Mouse (Mus musculus) embryonic facial prominence, embryonic 11.5 days (tissue): ENCODE measurements around the gene Gm20388. TPM values are rescaled to one million over a fixed set of nuclear protein-coding genes. Genes with fewer than 3 reads are reported as not detected.

ENCODE experiments used
- ATAC-seq: fragments of 200-750 bp; cut with Nextera tagmentation; replicated peaks from 2 replicates; pipeline ENCODE4 v1.8.0; 2017; ENCODE audit warnings: low read depth; ENCODE audit not compliant: insufficient number of reproducible peaks, low FRiP score, low TSS enrichment
- DNase-seq: peaks from one replicate; pipeline ENCODE4 v3.0.0-alpha.2; 2015; ENCODE audit warnings: low spot score
- H3K27ac ChIP-seq: fragments of 300-500 bp; sonication (generic); replicated peaks from 2 replicates; pipeline ENCODE4 v1.5.1; 2014; ENCODE audit warnings: mild to moderate bottlenecking, low read depth, low read length, control low read depth
- H3K27me3 ChIP-seq: fragments of 300-500 bp; sonication (generic); 2 replicates; pipeline ENCODE4 v1.6.1; 2014; ENCODE audit warnings: mild to moderate bottlenecking, low read length, moderate library complexity, mixed read lengths; ENCODE audit not compliant: control insufficient read depth, insufficient read depth
- H3K36me3 ChIP-seq: fragments of 300-500 bp; sonication (generic); replicated peaks from 2 replicates; pipeline ENCODE4 v1.6.1; 2014; ENCODE audit warnings: low read depth, mild to moderate bottlenecking, low read length, moderate library complexity, mixed read lengths; ENCODE audit not compliant: control insufficient read depth, insufficient read depth
- H3K4me1 ChIP-seq: fragments of 300-500 bp; sonication (generic); 2 replicates; pipeline ENCODE4 v1.6.1; 2014; ENCODE audit warnings: low read length, mixed read lengths; ENCODE audit not compliant: control insufficient read depth, insufficient read depth
- H3K4me2 ChIP-seq: fragments of 300-500 bp; sonication (generic); 2 replicates; pipeline ENCODE4 v1.6.1; 2014; ENCODE audit warnings: low read depth, mild to moderate bottlenecking, control low read depth, low read length, moderate library complexity
- H3K4me3 ChIP-seq: fragments of 300-500 bp; sonication (generic); 2 replicates; pipeline ENCODE4 v1.5.1; 2014; ENCODE audit warnings: low read depth, low read length, control low read depth
- H3K9ac ChIP-seq: fragments of 300-500 bp; sonication (generic); replicated peaks from 2 replicates; pipeline ENCODE4 v1.6.1; 2014; ENCODE audit warnings: mild to moderate bottlenecking, control low read depth, low read length
- H3K9me3 ChIP-seq: fragments of 300-500 bp; sonication (generic); replicated peaks from 2 replicates; pipeline ENCODE4 v1.6.1; 2016; ENCODE audit warnings: mild to moderate bottlenecking, low read length, inconsistent platforms, mixed read lengths; ENCODE audit not compliant: control insufficient read depth
- WGBS: fragments of 180-500 bp; shearing (Covaris S2); extraction: QIAGEN DNeasy Blood & Tissue Kit; methylation state at CpG from one replicate; pipeline ENCODE4 v1.1.7; 2014; 5-methylcytosine and 5-hydroxymethylcytosine counted together
- polyA plus RNA-seq: library from polyadenylated mRNA; unstranded; fragments of >200 nt; fragmentation: Nextera tagmentation; extraction: Ambion mirVana; gene quantifications from 2 replicates; pipeline ENCODE4 v1.2.1, GENCODE M21; 2014

The Gm20388 gene
- polyA plus RNA-seq, 1 experiment from 2014 or later, result 3.1 TPM

- Histone ChIP-seq H3K36me3 (no peaks in the 10 kb centered on the region), H3K27ac (no peak overlapping the region), H3K4me3 (no peak overlapping the region), H3K27me3 (no peaks in the 10 kb centered on the region), H3K4me2 (no peak overlapping the region), H3K4me1 (0 out of 2 replicates have a peak, but pooled peaks cover 2% of the 10 kb centered on the region), H3K9me3 (no peaks in the 10 kb centered on the region), H3K9ac (no peak overlapping the region)
- ATAC-seq (no peak), DNase-seq (no peak)
- 57% methylated on average over 4 of the region's 4 CpGs for WGBS
Measured at GRCm38 (mm10) chr8:122610209-122610608, 2699.6 kb downstream of the Gm20388 start.

GRCm38 (mm10) chr8:122610612-122611277 lies 2700.1 kb downstream of the Gm20388 start:
- no peaks in the 10 kb centered on the region for H3K27me3 ChIP-seq
- no peak for DNase-seq
- H3K27ac ChIP-seq, result 0 out of 2 replicates have a peak overlapping the region, but pooled peaks have one; percentile 11
- H3K4me3 ChIP-seq, result peak overlapping the region; percentile 63
- no peak; the same call in none of the 2 replicates for ATAC-seq
- WGBS, result 4% methylated on average over 20 of the region's 20 CpGs
- H3K4me2 ChIP-seq, result peak overlapping the region; percentile 90
- H3K4me1 ChIP-seq, result 0 out of 2 replicates have a peak, but pooled peaks cover 2% of the 10 kb centered on the region
- H3K36me3 ChIP-seq, result no peaks in the 10 kb centered on the region
- H3K9ac ChIP-seq, result peak overlapping the region; percentile 63
- H3K9me3 ChIP-seq, result no peaks in the 10 kb centered on the region

- Histone ChIP-seq H3K36me3 (no peaks in the 10 kb centered on the region), H3K27me3 (no peaks in the 10 kb centered on the region), H3K9me3 (no peaks in the 10 kb centered on the region), H3K27ac (peak within 1 kb of the TSS; percentile 11; the same call in 1 of the 2 replicates), H3K9ac (peak within 1 kb of the TSS; percentile 70), H3K4me2 (peak within 1 kb of the TSS; percentile 90), H3K4me3 (peak within 1 kb of the TSS; percentile 63), H3K4me1 (0 out of 2 replicates have a peak, but pooled peaks cover 2% of the 10 kb centered on the region)
- under 1% methylated on average over 47 of the region's 57 CpGs for WGBS
- peak; percentile 99 for DNase-seq
- peak; percentile 88 for ATAC-seq
Measured at GRCm38 (mm10) chr8:122611295-122612133, 2700.9 kb downstream of the Gm20388 start, which contains the start of the genes Galns and Trappc2l. Gene Galns (minus strand): TSS chr8:122611463. Gene Trappc2l (plus strand): TSS chr8:122611640.

GRCm38 (mm10) chr8:122616181-122616905 lies 2705.7 kb downstream of the Gm20388 start:
- WGBS, result 68% methylated on average over 9 of the region's 9 CpGs
- Histone ChIP-seq H3K4me1 (peaks cover 3% of the 10 kb centered on the region; the same call in 1 of the 2 replicates), H3K9me3 (no peaks in the 10 kb centered on the region), H3K4me3 (no peak overlapping the region), H3K4me2 (no peak overlapping the region), H3K27ac (0 out of 2 replicates have a peak overlapping the region, but pooled peaks have one; percentile 35), H3K36me3 (no peaks in the 10 kb centered on the region), H3K9ac (no peak overlapping the region), H3K27me3 (no peaks in the 10 kb centered on the region)
- DNase-seq (no peak), ATAC-seq (no peak)

GRCm38 (mm10) chr8:122617947-122618546 lies 2707.4 kb downstream of the Gm20388 start:
- DNase-seq (peak; percentile 88), ATAC-seq (no peak; the same call in 1 of the 2 replicates)
- H3K27ac ChIP-seq, result no peak overlapping the region
- peaks cover 3% of the 10 kb centered on the region; the same call in 1 of the 2 replicates for H3K4me1 ChIP-seq
- no peak overlapping the region for H3K4me2 ChIP-seq
- no peak overlapping the region for H3K9ac ChIP-seq
- no peaks in the 10 kb centered on the region for H3K36me3 ChIP-seq
- WGBS, result 30% methylated on average over 5 of the region's 7 CpGs
- no peaks in the 10 kb centered on the region for H3K9me3 ChIP-seq
- no peaks in the 10 kb centered on the region for H3K27me3 ChIP-seq
- H3K4me3 ChIP-seq, result no peak overlapping the region

- Histone ChIP-seq H3K4me1 (peaks cover 3% of the 10 kb centered on the region; the same call in 1 of the 2 replicates), H3K4me2 (no peak overlapping the region), H3K27me3 (no peaks in the 10 kb centered on the region), H3K9me3 (no peaks in the 10 kb centered on the region), H3K4me3 (no peak overlapping the region), H3K9ac (no peak overlapping the region), H3K36me3 (no peaks in the 10 kb centered on the region), H3K27ac (no peak overlapping the region)
- ATAC-seq (no peak), DNase-seq (no peak)
- WGBS, result 63% methylated on average over 6 of the region's 6 CpGs
Measured at GRCm38 (mm10) chr8:122618660-122619378, 2708.2 kb downstream of the Gm20388 start.

- WGBS, result 40% methylated on average over 5 of the region's 5 CpGs
- ATAC-seq (no peak), DNase-seq (no peak)
- H3K4me2 ChIP-seq, result no peak overlapping the region
- H3K27me3 ChIP-seq, result no peaks in the 10 kb centered on the region
- H3K9ac ChIP-seq, result no peak overlapping the region
- H3K27ac ChIP-seq, result no peak overlapping the region
- no peaks in the 10 kb centered on the region for H3K36me3 ChIP-seq
- H3K4me3 ChIP-seq, result no peak overlapping the region
- H3K4me1 ChIP-seq, result peaks cover 3% of the 10 kb centered on the region; the same call in 1 of the 2 replicates
- H3K9me3 ChIP-seq, result no peaks in the 10 kb centered on the region
Measured at GRCm38 (mm10) chr8:122620446-122620845, 2709.8 kb downstream of the Gm20388 start.
